Mouse (Mus musculus) intestine, postnatal 0 days (tissue): ENCODE data around the gene Grn. TPM values are rescaled to one million over a fixed set of nuclear protein-coding genes. Genes with fewer than 3 reads are reported as not detected.

Source experiments
- ATAC-seq: fragments of 200-750 bp; cut with Nextera tagmentation; 2 replicates; pipeline ENCODE4 v1.8.0; 2017; ENCODE audit warnings: mild to moderate bottlenecking, moderate TSS enrichment, moderate library complexity
- H3K27ac ChIP-seq: fragments of 300-500 bp; sonication (generic); 2 replicates; pipeline ENCODE4 v1.5.1; 2014; ENCODE audit warnings: mild to moderate bottlenecking, low read depth, low read length, moderate library complexity
- H3K27me3 ChIP-seq: fragments of 300-500 bp; sonication (generic); replicated peaks from 2 replicates; pipeline ENCODE4 v1.6.1; 2014; ENCODE audit warnings: low read length, mixed read lengths; ENCODE audit not compliant: control insufficient read depth, insufficient read depth
- H3K36me3 ChIP-seq: fragments of 300-500 bp; sonication (generic); 2 replicates; pipeline ENCODE4 v1.6.1; 2014; ENCODE audit warnings: mild to moderate bottlenecking, moderate library complexity; ENCODE audit not compliant: control insufficient read depth, insufficient read depth
- H3K4me1 ChIP-seq: fragments of 300-500 bp; sonication (generic); replicated peaks from 2 replicates; pipeline ENCODE4 v1.6.1; 2014; ENCODE audit warnings: antibody characterized with exemption, low read length, mixed read lengths; ENCODE audit not compliant: control insufficient read depth, insufficient read depth
- H3K4me2 ChIP-seq: fragments of 300-500 bp; sonication (generic); replicated peaks from 2 replicates; pipeline ENCODE4 v1.6.1; 2014; ENCODE audit warnings: low read depth, mild to moderate bottlenecking, moderate library complexity
- H3K4me3 ChIP-seq: fragments of 300-500 bp; sonication (generic); 2 replicates; pipeline ENCODE4 v1.5.1; 2014; ENCODE audit warnings: low read depth, low read length
- H3K9ac ChIP-seq: fragments of 300-500 bp; sonication (generic); 2 replicates; pipeline ENCODE4 v1.6.1; 2014; ENCODE audit warnings: mild to moderate bottlenecking, low read depth, low read length
- H3K9me3 ChIP-seq: fragments of 300-500 bp; sonication (generic); 2 replicates; pipeline ENCODE4 v1.6.1; 2016; ENCODE audit warnings: mixed run types; ENCODE audit not compliant: control insufficient read depth
- CTCF ChIP-seq: sonication (generic); IDR thresholded peaks from 2 replicates; pipeline ENCODE4 v1.5.1; 2016; ENCODE audit warnings: low read depth, mild to moderate bottlenecking, control low read depth, antibody characterized with exemption, moderate library complexity
- WGBS: fragments of 180-500 bp; shearing (Covaris S2); extraction: QIAGEN DNeasy Blood & Tissue Kit; methylation state at CpG from one replicate; pipeline ENCODE4 v1.1.7; 2014; 5-methylcytosine and 5-hydroxymethylcytosine counted together
- polyA plus RNA-seq: library from polyadenylated mRNA; unstranded; fragments of >200 nt; fragmentation: Nextera tagmentation; extraction: Ambion mirVana; gene quantifications from 2 replicates; pipeline ENCODE4 v1.2.1, GENCODE M21; 2015

The Grn gene
- polyA plus RNA-seq, 1 experiment from 2014 or later: 339 TPM

DNA sequence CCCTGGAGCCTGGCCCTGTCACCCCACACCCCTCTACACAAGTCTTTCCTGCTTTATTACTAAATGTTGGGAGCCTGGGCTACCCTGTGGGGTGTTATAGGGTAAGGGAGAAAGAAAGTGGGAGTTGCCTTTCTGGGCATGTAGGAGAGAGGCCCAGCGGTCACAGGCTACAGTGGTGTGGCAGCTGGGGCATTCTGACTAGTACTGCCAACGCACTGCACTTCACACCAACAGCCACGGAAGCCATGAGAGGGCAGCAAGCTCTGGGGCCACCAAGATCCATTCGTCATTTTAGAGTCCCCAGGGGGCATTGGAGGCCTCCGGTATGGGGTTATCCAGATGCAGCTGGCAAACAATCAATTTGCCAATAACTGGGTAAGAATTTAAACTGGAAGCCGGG is 12.0 kb downstream of the Grn start:
- H3K27ac ChIP-seq: no peak overlapping the region
- no peaks in the 10 kb centered on the region for H3K9me3 ChIP-seq
- peaks cover 6% of the 10 kb centered on the region; the same call in 1 of the 2 replicates for H3K4me1 ChIP-seq
- TF ChIP-seq CTCF: no peak
- WGBS: 89% methylated on average over 6 of the region's 6 CpGs
- H3K36me3 ChIP-seq: peaks cover 11% of the 10 kb centered on the region; the same call in 1 of the 2 replicates
- H3K27me3 ChIP-seq: peaks cover 28% of the 10 kb centered on the region; the same call in 1 of the 2 replicates
- no peak for ATAC-seq
- no peak overlapping the region for H3K4me3 ChIP-seq
- no peak overlapping the region for H3K9ac ChIP-seq
- H3K4me2 ChIP-seq: no peak overlapping the region

DNA sequence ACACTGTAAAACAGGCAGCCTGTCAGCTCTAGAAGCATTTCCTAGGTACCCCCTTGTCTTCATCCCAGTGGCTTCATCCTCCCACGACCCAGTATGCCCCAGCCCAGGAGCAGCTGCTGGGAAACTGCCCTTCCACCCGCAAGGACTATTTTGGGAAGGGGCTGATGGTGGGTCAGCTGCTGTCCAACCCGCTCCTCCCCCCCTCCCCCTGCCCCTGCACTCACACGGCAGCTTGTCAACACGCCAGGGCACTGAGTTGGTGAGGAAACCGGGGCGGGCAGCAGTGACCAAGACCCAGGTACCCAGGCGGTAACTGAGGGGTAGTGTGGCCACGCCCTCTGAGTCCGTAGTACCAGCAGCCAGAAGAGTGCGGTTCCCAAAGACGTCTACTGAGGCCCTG is 13.6 kb downstream of the Grn start:
- no peak overlapping the region for H3K9ac ChIP-seq
- no peak overlapping the region for H3K4me3 ChIP-seq
- no peak for ATAC-seq
- H3K4me2 ChIP-seq: no peak overlapping the region
- H3K36me3 ChIP-seq: peaks cover 10% of the 10 kb centered on the region; the same call in 1 of the 2 replicates
- H3K27me3 ChIP-seq: peaks cover 40% of the 10 kb centered on the region
- TF ChIP-seq CTCF: no peak
- H3K9me3 ChIP-seq: no peaks in the 10 kb centered on the region
- WGBS: 58% methylated on average over 12 of the region's 12 CpGs
- no peaks in the 10 kb centered on the region for H3K4me1 ChIP-seq
- H3K27ac ChIP-seq: no peak overlapping the region

DNA sequence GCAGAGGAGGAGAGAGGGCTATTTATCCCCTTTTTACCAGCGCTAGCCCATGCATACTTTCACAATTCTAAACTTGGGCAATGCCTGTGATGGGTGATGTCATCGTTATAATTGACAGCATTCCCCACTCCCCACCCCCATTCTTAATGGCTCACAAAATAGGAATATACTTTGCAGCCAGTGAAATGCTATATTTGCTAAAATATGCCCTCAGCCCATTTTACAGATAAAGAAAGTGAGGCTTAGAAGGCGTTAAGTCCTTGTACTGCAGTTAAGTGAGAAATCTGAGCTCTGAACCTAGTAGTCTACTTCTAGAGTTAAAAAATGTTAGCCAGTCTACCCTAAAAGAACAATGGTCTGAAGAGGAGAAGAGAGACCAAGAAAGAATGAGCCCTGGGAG is 14.2 kb downstream of the Grn start:
- H3K9me3 ChIP-seq: no peaks in the 10 kb centered on the region
- ATAC-seq: no peak
- H3K27me3 ChIP-seq: peaks cover 34% of the 10 kb centered on the region
- peaks cover 4% of the 10 kb centered on the region; the same call in 1 of the 2 replicates for H3K36me3 ChIP-seq
- no peak overlapping the region for H3K4me3 ChIP-seq
- no peaks in the 10 kb centered on the region for H3K4me1 ChIP-seq
- TF ChIP-seq CTCF: no peak
- no peak overlapping the region for H3K4me2 ChIP-seq
- no peak overlapping the region for H3K9ac ChIP-seq
- WGBS: 79% methylated on average over 3 of the region's 3 CpGs
- no peak overlapping the region for H3K27ac ChIP-seq

GRCm38 (mm10) chr11:102444781-102445180 is 14.7 kb downstream of the Grn start:
- no peak for TF ChIP-seq CTCF
- peaks cover 33% of the 10 kb centered on the region for H3K27me3 ChIP-seq
- H3K4me1 ChIP-seq: no peaks in the 10 kb centered on the region
- no peak overlapping the region for H3K27ac ChIP-seq
- H3K4me3 ChIP-seq: no peak overlapping the region
- peaks cover 2% of the 10 kb centered on the region; the same call in 1 of the 2 replicates for H3K36me3 ChIP-seq
- H3K9ac ChIP-seq: no peak overlapping the region
- H3K9me3 ChIP-seq: no peaks in the 10 kb centered on the region
- H3K4me2 ChIP-seq: no peak overlapping the region
- ATAC-seq: no peak
- 20% methylated on average over 6 of the region's 6 CpGs for WGBS

GRCm38 (mm10) chr11:102445264-102445890 is 15.3 kb downstream of the Grn start:
- H3K27ac ChIP-seq: no peak overlapping the region
- no peaks in the 10 kb centered on the region for H3K4me1 ChIP-seq
- no peaks in the 10 kb centered on the region for H3K9me3 ChIP-seq
- H3K9ac ChIP-seq: no peak overlapping the region
- ATAC-seq: no peak
- no peak for TF ChIP-seq CTCF
- WGBS: 23% methylated on average over 10 of the region's 10 CpGs
- no peaks in the 10 kb centered on the region for H3K36me3 ChIP-seq
- peaks cover 33% of the 10 kb centered on the region for H3K27me3 ChIP-seq
- peak overlapping the region; percentile 89 for H3K4me2 ChIP-seq
- peak overlapping the region; percentile 79; the same call in 1 of the 2 replicates for H3K4me3 ChIP-seq

DNA sequence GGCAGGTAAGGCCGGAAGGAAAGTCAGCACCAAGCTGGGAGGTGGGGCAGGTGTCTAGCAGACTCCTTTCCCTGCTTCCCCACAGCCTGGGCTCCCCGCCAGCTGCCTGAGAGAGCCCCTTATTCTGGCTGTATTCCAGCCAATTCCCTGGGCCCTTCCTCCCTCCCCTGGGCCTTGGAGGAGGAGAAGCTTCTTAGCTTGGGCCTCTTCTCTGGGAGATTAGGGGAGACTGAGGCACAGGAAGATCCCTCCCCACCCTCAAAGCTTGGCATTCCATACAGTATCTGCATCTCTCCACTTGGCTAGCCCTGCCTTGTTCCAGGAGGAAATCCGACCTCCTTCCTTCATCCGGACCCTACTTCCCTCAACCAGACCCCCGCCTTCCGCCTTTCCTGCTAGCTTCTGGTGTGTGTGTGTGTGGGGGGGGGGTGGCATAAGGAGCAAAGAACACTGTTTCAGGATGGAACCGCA is 15.8 kb downstream of the Grn start:
- no peak for ATAC-seq
- no peaks in the 10 kb centered on the region for H3K36me3 ChIP-seq
- WGBS: 32% methylated on average over 7 of the region's 7 CpGs
- H3K27ac ChIP-seq: no peak overlapping the region
- H3K9me3 ChIP-seq: no peaks in the 10 kb centered on the region
- H3K4me1 ChIP-seq: no peaks in the 10 kb centered on the region
- peak overlapping the region; percentile 89 for H3K4me2 ChIP-seq
- H3K27me3 ChIP-seq: peaks cover 33% of the 10 kb centered on the region
- TF ChIP-seq CTCF: no peak
- no peak overlapping the region; the same call in 1 of the 2 replicates for H3K9ac ChIP-seq
- H3K4me3 ChIP-seq: peak overlapping the region; percentile 79
